Mouse (Mus musculus): Measurements from ENCODE around the gene Gal3st2. TPM values are rescaled to one million over a fixed set of nuclear protein-coding genes. Genes with fewer than 3 reads are reported as not detected.
"Not testable (repeated sequence)": the region's sequence is repeated elsewhere in the genome, so short reads cannot be mapped to it uniquely, and the experiment has no call there.

Gene Gal3st2
- polyA plus RNA-seq, 1 experiment = not detected

DNA sequence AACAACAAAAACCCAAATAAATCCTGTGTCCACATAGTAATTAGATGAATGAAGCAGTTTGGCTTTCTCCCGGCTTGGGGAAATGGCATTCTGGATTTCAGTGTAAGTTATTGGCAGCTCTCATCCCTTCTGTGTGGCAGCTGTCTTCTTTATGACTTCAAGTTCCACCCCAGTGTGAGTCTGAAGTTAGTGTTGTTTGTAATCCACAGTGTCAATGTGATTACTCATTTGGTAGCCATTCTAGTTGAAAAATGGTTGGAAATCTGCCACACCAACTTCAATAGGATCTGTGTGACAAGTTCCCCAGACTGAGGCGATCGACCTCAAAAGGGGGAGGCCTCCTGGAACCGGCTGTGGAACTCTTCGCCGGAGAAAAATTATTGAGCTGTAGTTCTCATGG, 3.7 kb upstream of the Gal3st2 start:
- TF ChIP-seq TAL1 (IDR thresholded peaks at IDR 0.05; ENCODE audit: low read length) (no peak), GATA1 (IDR thresholded peaks at IDR 0.05; ENCODE audit: low read length) (no peak)
- Histone ChIP-seq H3K9me3 (ENCODE audit: control insufficient read depth, low read length) (no peaks in the 10 kb centered on the region), H3K4me3 (replicated peaks) (no peak overlapping the region), H3K4me1 (ENCODE audit: control insufficient read depth) (no peaks in the 10 kb centered on the region), H3K27me3 (ENCODE audit: control insufficient read depth) (no peaks in the 10 kb centered on the region), H3K36me3 (ENCODE audit: control insufficient read depth) (no peaks in the 10 kb centered on the region)

- no peaks in the 10 kb centered on the region for H3K27me3 ChIP-seq (ENCODE audit: control insufficient read depth)
- H3K36me3 ChIP-seq (ENCODE audit: control insufficient read depth) = no peaks in the 10 kb centered on the region
- no peaks in the 10 kb centered on the region for H3K4me1 ChIP-seq (ENCODE audit: control insufficient read depth)
- no peak overlapping the region for H3K4me3 ChIP-seq (replicated peaks)
- no peak for TF ChIP-seq GATA1 (IDR thresholded peaks at IDR 0.05; ENCODE audit: low read length)
- no peak for TF ChIP-seq TAL1 (IDR thresholded peaks at IDR 0.05; ENCODE audit: low read length)
- no peaks in the 10 kb centered on the region for H3K9me3 ChIP-seq (ENCODE audit: control insufficient read depth, low read length)
Measured at GRCm38 (mm10) chr1:93857991-93858390, 3.1 kb upstream of the Gal3st2 start.

- no peak overlapping the region for H3K4me3 ChIP-seq (replicated peaks)
- H3K4me1 ChIP-seq (ENCODE audit: control insufficient read depth) = no peaks in the 10 kb centered on the region
- no peaks in the 10 kb centered on the region for H3K9me3 ChIP-seq (ENCODE audit: control insufficient read depth, low read length)
Measured at GRCm38 (mm10) chr1:93859619-93860018, 1.5 kb upstream of the Gal3st2 start.

DNA sequence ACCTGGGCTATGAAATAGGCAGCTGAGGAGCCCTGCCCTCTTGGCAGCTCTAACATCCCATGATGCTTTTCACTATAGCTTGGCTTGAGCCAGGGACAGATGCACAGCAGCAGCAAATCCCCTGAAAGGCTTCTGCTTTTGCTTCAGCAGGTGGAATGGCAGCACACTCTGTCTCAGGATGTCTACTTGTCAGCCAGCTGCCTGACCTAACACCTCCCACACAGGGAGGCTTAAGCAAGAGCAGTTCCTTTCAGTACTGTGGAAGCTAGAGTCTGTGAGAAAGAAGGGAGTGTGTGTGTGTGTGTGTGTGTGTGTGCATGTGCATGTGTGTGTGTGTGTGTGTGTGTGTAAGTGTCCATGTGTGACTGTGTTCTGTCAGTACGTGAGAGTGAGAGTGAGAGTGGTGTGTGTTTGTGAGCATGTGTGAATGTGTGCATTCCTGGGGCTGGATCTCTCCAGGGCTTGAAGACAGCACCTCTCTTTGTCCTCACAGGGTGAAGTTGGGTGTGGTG, 10.5 kb downstream of the Gal3st2 start:
- not testable (repeated sequence) for H3K36me3 ChIP-seq (ENCODE audit: control insufficient read depth); H3K4me3 ChIP-seq (replicated peaks); H3K4me1 ChIP-seq (ENCODE audit: control insufficient read depth); H3K27me3 ChIP-seq (ENCODE audit: control insufficient read depth); H3K9me3 ChIP-seq (ENCODE audit: control insufficient read depth, low read length)

More at GRCm38 (mm10) chr1:93859619-93860018, 1.5 kb upstream of the Gal3st2 start:
- no peaks in the 10 kb centered on the region for H3K36me3 ChIP-seq (ENCODE audit: control insufficient read depth)
- no peak for TF ChIP-seq GATA1 (IDR thresholded peaks at IDR 0.05; ENCODE audit: low read length)
- no peak for TF ChIP-seq TAL1 (IDR thresholded peaks at IDR 0.05; ENCODE audit: low read length)
- no peaks in the 10 kb centered on the region for H3K27me3 ChIP-seq (ENCODE audit: control insufficient read depth)

GRCm38 (mm10) chr1:93874405-93874804, 13.3 kb downstream of the Gal3st2 start:
- H3K4me3 ChIP-seq (replicated peaks); H3K36me3 ChIP-seq (ENCODE audit: control insufficient read depth); H3K27me3 ChIP-seq (ENCODE audit: control insufficient read depth); H3K4me1 ChIP-seq (ENCODE audit: control insufficient read depth); H3K9me3 ChIP-seq (ENCODE audit: control insufficient read depth, low read length): not testable (repeated sequence)

DNA sequence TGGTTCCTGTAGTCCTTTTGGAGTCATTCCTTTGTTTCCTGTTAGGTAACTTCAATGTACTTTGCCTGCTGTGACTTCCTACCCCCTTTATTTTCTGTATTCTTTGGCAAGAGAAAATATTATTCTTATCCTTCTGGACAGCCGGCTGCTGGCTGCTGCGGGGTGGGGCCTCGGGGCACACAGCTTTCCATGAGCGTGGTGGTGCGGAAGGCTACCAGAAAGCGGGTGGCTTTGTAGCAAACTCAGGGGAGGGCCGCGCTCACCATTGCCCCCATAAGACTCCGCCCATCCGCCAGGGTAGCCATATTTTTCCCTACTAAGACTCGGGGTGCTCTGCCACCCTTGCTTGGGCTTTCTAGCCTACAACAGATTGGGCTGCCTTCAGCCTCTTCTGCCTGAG, 20.7 kb downstream of the Gal3st2 start:
- H3K9me3 ChIP-seq (ENCODE audit: control insufficient read depth, low read length); H3K36me3 ChIP-seq (ENCODE audit: control insufficient read depth); H3K27me3 ChIP-seq (ENCODE audit: control insufficient read depth); H3K4me3 ChIP-seq (replicated peaks); H3K4me1 ChIP-seq (ENCODE audit: control insufficient read depth): not testable (repeated sequence)

- H3K4me1 ChIP-seq (ENCODE audit: control insufficient read depth); H3K9me3 ChIP-seq (ENCODE audit: control insufficient read depth, low read length); H3K36me3 ChIP-seq (ENCODE audit: control insufficient read depth); H3K27me3 ChIP-seq (ENCODE audit: control insufficient read depth); H3K4me3 ChIP-seq (replicated peaks): not testable (repeated sequence)
Measured at GRCm38 (mm10) chr1:93890936-93891335, 29.8 kb downstream of the Gal3st2 start.

DNA sequence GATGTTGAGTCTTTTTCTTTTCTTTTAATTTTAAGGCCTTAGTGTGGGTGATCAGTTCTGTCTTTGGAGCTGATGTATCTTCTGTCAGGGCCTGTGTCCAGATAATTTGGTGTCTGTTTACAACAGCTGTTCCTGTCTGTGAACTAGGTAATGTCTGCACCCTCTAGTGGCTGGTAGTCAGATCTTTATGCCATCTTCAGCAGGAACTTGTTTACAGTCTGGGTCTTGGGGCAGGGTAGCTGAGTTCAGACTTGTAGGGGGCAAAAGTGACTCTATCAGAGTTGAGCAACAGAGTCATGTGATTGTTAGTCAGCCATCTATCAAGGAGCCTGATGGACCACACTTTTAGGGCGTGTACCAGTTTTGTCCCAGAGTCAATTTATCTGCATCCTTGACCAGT, 36.3 kb downstream of the Gal3st2 start:
- not testable (repeated sequence) for H3K27me3 ChIP-seq (ENCODE audit: control insufficient read depth); H3K36me3 ChIP-seq (ENCODE audit: control insufficient read depth); H3K9me3 ChIP-seq (ENCODE audit: control insufficient read depth, low read length); H3K4me1 ChIP-seq (ENCODE audit: control insufficient read depth); H3K4me3 ChIP-seq (replicated peaks)

GRCm38 (mm10) chr1:93901291-93901690, 40.2 kb downstream of the Gal3st2 start:
- H3K4me3 ChIP-seq (replicated peaks); H3K9me3 ChIP-seq (ENCODE audit: control insufficient read depth, low read length); H3K27me3 ChIP-seq (ENCODE audit: control insufficient read depth); H3K4me1 ChIP-seq (ENCODE audit: control insufficient read depth); H3K36me3 ChIP-seq (ENCODE audit: control insufficient read depth): not testable (repeated sequence)

GRCm38 (mm10) chr1:93906690-93907089, 45.6 kb downstream of the Gal3st2 start:
- H3K4me3 ChIP-seq (replicated peaks); H3K9me3 ChIP-seq (ENCODE audit: control insufficient read depth, low read length); H3K36me3 ChIP-seq (ENCODE audit: control insufficient read depth); H3K4me1 ChIP-seq (ENCODE audit: control insufficient read depth); H3K27me3 ChIP-seq (ENCODE audit: control insufficient read depth): not testable (repeated sequence)

DNA sequence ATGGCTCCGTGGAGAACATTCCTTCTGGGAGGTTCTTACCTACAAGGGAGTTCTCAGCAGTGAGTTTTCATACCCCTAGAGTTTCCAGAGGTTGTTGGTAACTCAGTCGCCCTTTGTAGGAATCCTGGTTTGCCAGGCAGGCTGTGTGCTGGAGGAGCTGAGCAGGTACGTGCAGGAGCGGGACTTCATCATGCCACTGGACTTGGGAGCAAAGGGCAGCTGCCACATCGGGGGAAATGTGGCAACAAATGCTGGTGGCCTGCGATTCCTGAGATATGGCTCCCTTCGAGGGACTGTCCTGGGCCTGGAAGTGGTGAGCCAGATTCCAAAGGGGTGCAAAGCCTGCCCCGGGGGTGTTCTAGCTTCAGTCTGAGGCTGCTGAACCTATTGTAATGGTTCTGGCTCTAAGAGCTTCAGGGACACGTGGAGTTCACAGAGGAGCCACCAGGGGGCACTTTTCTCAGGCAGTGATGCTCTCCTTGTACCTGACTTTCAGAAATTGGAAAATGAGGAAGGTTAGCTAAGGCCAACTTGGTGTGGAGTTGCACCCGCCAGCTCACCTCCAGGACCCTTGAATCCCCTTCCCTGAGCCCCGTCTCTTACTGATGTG, 48.0 kb downstream of the Gal3st2 start:
- not testable (repeated sequence) for H3K9me3 ChIP-seq (ENCODE audit: control insufficient read depth, low read length); H3K36me3 ChIP-seq (ENCODE audit: control insufficient read depth); H3K4me1 ChIP-seq (ENCODE audit: control insufficient read depth); H3K4me3 ChIP-seq (replicated peaks); H3K27me3 ChIP-seq (ENCODE audit: control insufficient read depth)

DNA sequence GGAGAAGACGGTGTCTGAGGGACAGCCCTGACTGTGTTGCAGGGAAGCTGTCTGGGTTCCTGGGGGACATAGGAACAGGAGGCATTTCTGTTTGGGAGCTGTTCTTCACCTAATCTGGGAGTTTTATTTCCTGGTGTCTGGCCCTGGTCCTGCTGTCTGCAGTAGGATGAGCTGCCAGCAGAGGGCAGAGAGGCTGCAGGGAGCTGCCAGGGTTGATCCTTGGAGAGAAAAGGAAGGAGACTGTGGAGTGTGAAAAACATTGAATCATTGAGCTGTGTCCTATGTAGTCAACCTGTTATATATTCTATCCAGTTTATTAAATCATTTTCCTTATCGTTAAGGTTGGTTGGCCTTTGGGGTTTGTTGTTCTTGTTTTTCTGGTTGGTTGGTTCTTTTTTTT, 50.8 kb downstream of the Gal3st2 start:
- not testable (repeated sequence) for H3K36me3 ChIP-seq (ENCODE audit: control insufficient read depth); H3K27me3 ChIP-seq (ENCODE audit: control insufficient read depth); H3K9me3 ChIP-seq (ENCODE audit: control insufficient read depth, low read length); H3K4me3 ChIP-seq (replicated peaks); H3K4me1 ChIP-seq (ENCODE audit: control insufficient read depth)

DNA sequence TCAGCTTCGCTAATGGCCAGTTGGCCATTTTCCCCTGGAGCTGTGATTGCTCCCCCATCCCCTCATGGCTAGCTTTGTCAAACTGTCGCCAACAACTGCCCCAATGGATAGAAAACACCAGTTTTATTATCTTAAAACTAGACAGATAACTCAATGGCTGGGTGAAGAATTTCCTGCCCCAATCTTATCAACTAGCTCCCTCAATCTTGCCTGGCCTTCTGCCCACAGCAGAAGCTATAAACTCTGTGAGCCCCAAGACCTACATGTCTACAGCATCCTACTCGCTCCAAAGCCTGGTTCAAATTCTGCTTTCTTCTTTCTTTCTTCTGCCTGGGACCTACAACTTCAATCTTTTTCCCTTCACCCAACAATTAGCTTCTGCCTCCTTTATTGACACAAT, 56.1 kb downstream of the Gal3st2 start:
- not testable (repeated sequence) for H3K27me3 ChIP-seq (ENCODE audit: control insufficient read depth); H3K4me3 ChIP-seq (replicated peaks); H3K4me1 ChIP-seq (ENCODE audit: control insufficient read depth); H3K36me3 ChIP-seq (ENCODE audit: control insufficient read depth); H3K9me3 ChIP-seq (ENCODE audit: control insufficient read depth, low read length)

DNA sequence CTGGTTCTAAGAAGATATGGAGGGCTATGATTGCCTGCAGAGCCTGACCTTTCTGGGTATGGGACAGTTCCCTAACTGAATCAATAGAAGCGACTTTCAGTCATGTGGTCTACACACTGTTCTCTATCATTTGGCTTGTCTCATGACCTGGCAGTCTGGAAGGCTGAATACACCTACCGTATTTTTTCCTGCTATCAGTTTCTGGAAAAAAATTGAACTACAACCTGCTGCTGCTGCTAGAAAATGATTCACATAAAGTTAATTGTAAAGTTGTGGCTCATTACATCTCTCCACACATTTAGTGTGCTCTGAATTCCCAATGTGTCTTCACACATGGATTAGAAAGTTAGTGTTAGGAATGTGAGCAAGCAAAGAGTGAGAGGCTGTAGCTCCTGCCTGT, 56.9 kb downstream of the Gal3st2 start, which contains the start of gene Gal3st2b:
Gene Gal3st2b, plus strand, starts transcription at position 301 of the 400 bp plus-strand sequence.
- not testable (repeated sequence) for H3K27me3 ChIP-seq (ENCODE audit: control insufficient read depth); H3K4me1 ChIP-seq (ENCODE audit: control insufficient read depth); H3K9me3 ChIP-seq (ENCODE audit: control insufficient read depth, low read length); H3K36me3 ChIP-seq (ENCODE audit: control insufficient read depth); H3K4me3 ChIP-seq (replicated peaks)
